19 mouse cellular contexts compared by ENCODE assay signal in the genomic region with DNA sequence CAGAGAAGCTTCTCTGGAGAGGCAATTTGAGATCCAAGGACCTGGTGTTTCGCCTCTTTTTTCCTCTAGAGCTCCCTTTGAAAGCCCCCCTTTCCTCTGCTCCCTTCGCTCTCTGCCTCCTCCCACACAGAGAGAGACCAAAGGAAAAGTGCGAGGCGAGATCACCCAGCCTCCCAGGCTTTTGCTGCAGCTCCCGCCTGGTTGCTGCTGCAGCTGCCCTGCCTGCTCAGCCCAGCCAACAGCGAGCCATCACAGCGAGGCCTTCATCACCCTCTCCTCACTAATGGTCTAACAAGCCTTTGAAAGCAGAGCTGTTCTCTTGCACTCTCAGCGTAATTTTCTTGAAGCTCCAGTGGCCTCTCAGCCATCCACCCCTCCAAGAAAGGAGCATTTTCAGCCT.
"Had no signal": no experiment of that assay in that cellular context is flagged by ENCODE, and none has a peak within 500 bp of the region (broad histone marks: within the 10 kb centered on the region; RNA-seq: fewer than 3 reads in every experiment).

No protein-coding gene starts in this region.

- ATAC-seq: intestine, embryonic 15.5 days; liver, postnatal 0 days had no signal

- DNase-seq: kidney, adult 2 months; kidney, postnatal 25 days; liver; liver, embryonic 13.5 days; liver, postnatal 0 days; lung, postnatal 14 days; right cerebral cortex, postnatal 4 days; spleen, adult 18-20 months; thymus, adult 18-20 months; thymus, postnatal 25 days had no signal

- H3K4me3 ChIP-seq: intestine, embryonic 15.5 days; kidney, embryonic 15.5 days; left cerebral cortex, adult 2 months; limb, embryonic 12.5 days; liver, embryonic 13.5 days; lung, embryonic 15.5 days; megakaryocyte, embryonic 14.5 days; myocyte; neural tube, embryonic 15.5 days had no signal

- H3K9ac ChIP-seq: intestine, embryonic 15.5 days; kidney, embryonic 15.5 days; limb, embryonic 12.5 days; liver, embryonic 13.5 days; liver, postnatal 0 days; lung, embryonic 15.5 days; neural tube, embryonic 15.5 days had no signal

- H3K27me3 ChIP-seq: intestine, embryonic 15.5 days; liver, embryonic 13.5 days; lung, embryonic 15.5 days; neural tube, embryonic 15.5 days had no signal

- H3K4me2 ChIP-seq: intestine, embryonic 15.5 days; kidney, embryonic 15.5 days; limb, embryonic 12.5 days; liver, embryonic 13.5 days; lung, embryonic 15.5 days; neural tube, embryonic 15.5 days had no signal

- H3K27ac ChIP-seq: intestine, embryonic 15.5 days; kidney, embryonic 15.5 days; left cerebral cortex, adult 2 months; limb, embryonic 12.5 days; liver, embryonic 13.5 days; lung, embryonic 15.5 days; macrophage; neural tube, embryonic 15.5 days had no signal

- H3K4me1 ChIP-seq: intestine, embryonic 15.5 days; kidney, embryonic 15.5 days; liver, embryonic 13.5 days; lung, embryonic 15.5 days; megakaryocyte, embryonic 14.5 days; neural tube, embryonic 15.5 days had no signal

- H3K36me3 ChIP-seq: intestine, embryonic 15.5 days; kidney, embryonic 15.5 days; limb, embryonic 12.5 days; liver, embryonic 13.5 days; lung, embryonic 15.5 days had no signal

- H3K9me3 ChIP-seq: intestine, embryonic 15.5 days; kidney, embryonic 15.5 days; limb, embryonic 12.5 days; liver, embryonic 13.5 days; lung, embryonic 15.5 days; megakaryocyte, embryonic 14.5 days; neural tube, embryonic 15.5 days had no signal
